Mouse (Mus musculus): Measurements from ENCODE around the gene Chmp2b. TPM values are rescaled to one million over a fixed set of nuclear protein-coding genes. Genes with fewer than 3 reads are reported as not detected.

Chmp2b gene
- 101 and 103 TPM in 2 replicates for polyA plus RNA-seq (2014; fragmentation: Nextera tagmentation; extraction: Ambion mirVana)

GRCm38 (mm10) chr16:65561963-65562863 is at the start of gene Chmp2b:
Chmp2b (minus strand) TSS chr16:65562726.
- Histone ChIP-seq H3K27ac (replicated peaks; ENCODE audit: low read depth, low read length) (peak within 1 kb of the TSS; percentile 57), H3K27me3 (ENCODE audit: control insufficient read depth, insufficient read depth, low read length) (no peaks in the 10 kb centered on the region), H3K4me3 (replicated peaks; ENCODE audit: low read depth, low read length) (peak within 1 kb of the TSS; percentile 92), H3K36me3 (ENCODE audit: control insufficient read depth, insufficient read depth, low read length) (no peaks in the 10 kb centered on the region), H3K9ac (replicated peaks; ENCODE audit: low read length) (peak within 1 kb of the TSS; percentile 52), H3K4me1 (ENCODE audit: control insufficient read depth, insufficient read depth, low read length) (0 out of 2 replicates have a peak, but pooled peaks cover 3% of the 10 kb centered on the region), H3K9me3 (ENCODE audit: control insufficient read depth, low read length) (no peaks in the 10 kb centered on the region), H3K4me2 (ENCODE audit: low read length) (peak within 1 kb of the TSS; percentile 85)
- WGBS = under 1% methylated on average over 67 of the region's 69 CpGs
- ATAC-seq (ENCODE audit: low FRiP score, low TSS enrichment) (peak; percentile 93), DNase-seq (peak; percentile 96)

GRCm38 (mm10) chr16:65611678-65612077 is 49.2 kb upstream of the Chmp2b start:
- Histone ChIP-seq H3K36me3 (ENCODE audit: control insufficient read depth, insufficient read depth, low read length) (no peaks in the 10 kb centered on the region), H3K27me3 (ENCODE audit: control insufficient read depth, insufficient read depth, low read length) (no peaks in the 10 kb centered on the region), H3K9me3 (ENCODE audit: control insufficient read depth, low read length) (no peaks in the 10 kb centered on the region), H3K27ac (replicated peaks; ENCODE audit: low read depth, low read length) (no peak overlapping the region), H3K9ac (replicated peaks; ENCODE audit: low read length) (no peak overlapping the region), H3K4me2 (ENCODE audit: low read length) (no peak overlapping the region), H3K4me1 (ENCODE audit: control insufficient read depth, insufficient read depth, low read length) (no peaks in the 10 kb centered on the region), H3K4me3 (replicated peaks; ENCODE audit: low read depth, low read length) (no peak overlapping the region)
- DNase-seq = no peak
- no peak for ATAC-seq (ENCODE audit: low FRiP score, low TSS enrichment)
- WGBS = 91% methylated on average over 1 of the region's 1 CpGs

GRCm38 (mm10) chr16:65600798-65601197 is 38.3 kb upstream of the Chmp2b start:
- no peak overlapping the region for H3K9ac ChIP-seq (replicated peaks; ENCODE audit: low read length)
- H3K27me3 ChIP-seq (ENCODE audit: control insufficient read depth, insufficient read depth, low read length) = no peaks in the 10 kb centered on the region
- H3K4me3 ChIP-seq (replicated peaks; ENCODE audit: low read depth, low read length) = no peak overlapping the region
- H3K36me3 ChIP-seq (ENCODE audit: control insufficient read depth, insufficient read depth, low read length) = no peaks in the 10 kb centered on the region
- H3K4me2 ChIP-seq (ENCODE audit: low read length) = no peak overlapping the region
- no peaks in the 10 kb centered on the region for H3K4me1 ChIP-seq (ENCODE audit: control insufficient read depth, insufficient read depth, low read length)
- DNase-seq = no peak
- no peaks in the 10 kb centered on the region for H3K9me3 ChIP-seq (ENCODE audit: control insufficient read depth, low read length)
- ATAC-seq (ENCODE audit: low FRiP score, low TSS enrichment) = no peak
- no peak overlapping the region for H3K27ac ChIP-seq (replicated peaks; ENCODE audit: low read depth, low read length)
- WGBS = 86% methylated on average over 4 of the region's 4 CpGs

GRCm38 (mm10) chr16:65586111-65586865 is 23.8 kb upstream of the Chmp2b start:
- no peaks in the 10 kb centered on the region for H3K36me3 ChIP-seq (ENCODE audit: control insufficient read depth, insufficient read depth, low read length)
- DNase-seq (peak; percentile 40), ATAC-seq (ENCODE audit: low FRiP score, low TSS enrichment) (no peak)
- no peak overlapping the region for H3K4me3 ChIP-seq (replicated peaks; ENCODE audit: low read depth, low read length)
- 62% methylated on average over 7 of the region's 7 CpGs for WGBS
- H3K4me1 ChIP-seq (ENCODE audit: control insufficient read depth, insufficient read depth, low read length) = no peaks in the 10 kb centered on the region
- no peak overlapping the region for H3K9ac ChIP-seq (replicated peaks; ENCODE audit: low read length)
- no peak overlapping the region for H3K27ac ChIP-seq (replicated peaks; ENCODE audit: low read depth, low read length)
- H3K9me3 ChIP-seq (ENCODE audit: control insufficient read depth, low read length) = no peaks in the 10 kb centered on the region
- H3K27me3 ChIP-seq (ENCODE audit: control insufficient read depth, insufficient read depth, low read length) = no peaks in the 10 kb centered on the region
- H3K4me2 ChIP-seq (ENCODE audit: low read length) = no peak overlapping the region

GRCm38 (mm10) chr16:65585699-65586098 is 23.2 kb upstream of the Chmp2b start:
- ATAC-seq (ENCODE audit: low FRiP score, low TSS enrichment) = no peak

GRCm38 (mm10) chr16:65577298-65578029 is 14.9 kb upstream of the Chmp2b start:
- Histone ChIP-seq H3K36me3 (ENCODE audit: control insufficient read depth, insufficient read depth, low read length) (no peaks in the 10 kb centered on the region), H3K9ac (replicated peaks; ENCODE audit: low read length) (no peak overlapping the region), H3K4me1 (ENCODE audit: control insufficient read depth, insufficient read depth, low read length) (no peaks in the 10 kb centered on the region), H3K9me3 (ENCODE audit: control insufficient read depth, low read length) (no peaks in the 10 kb centered on the region), H3K4me3 (replicated peaks; ENCODE audit: low read depth, low read length) (no peak overlapping the region), H3K27me3 (ENCODE audit: control insufficient read depth, insufficient read depth, low read length) (no peaks in the 10 kb centered on the region), H3K4me2 (ENCODE audit: low read length) (no peak overlapping the region), H3K27ac (replicated peaks; ENCODE audit: low read depth, low read length) (no peak overlapping the region)
- no peak for ATAC-seq (ENCODE audit: low FRiP score, low TSS enrichment)
- DNase-seq = no peak
- WGBS = 36% methylated on average over 6 of the region's 6 CpGs

More at GRCm38 (mm10) chr16:65585699-65586098, 23.2 kb upstream of the Chmp2b start:
- Histone ChIP-seq H3K4me3 (replicated peaks; ENCODE audit: low read depth, low read length) (no peak overlapping the region), H3K4me1 (ENCODE audit: control insufficient read depth, insufficient read depth, low read length) (no peaks in the 10 kb centered on the region), H3K27me3 (ENCODE audit: control insufficient read depth, insufficient read depth, low read length) (no peaks in the 10 kb centered on the region), H3K4me2 (ENCODE audit: low read length) (no peak overlapping the region), H3K9me3 (ENCODE audit: control insufficient read depth, low read length) (no peaks in the 10 kb centered on the region), H3K9ac (replicated peaks; ENCODE audit: low read length) (no peak overlapping the region), H3K27ac (replicated peaks; ENCODE audit: low read depth, low read length) (no peak overlapping the region), H3K36me3 (ENCODE audit: control insufficient read depth, insufficient read depth, low read length) (no peaks in the 10 kb centered on the region)
- DNase-seq = no peak
- WGBS = 94% methylated on average over 2 of the region's 2 CpGs

GRCm38 (mm10) chr16:65568853-65569252 is 6.3 kb upstream of the Chmp2b start:
- H3K27me3 ChIP-seq (ENCODE audit: control insufficient read depth, insufficient read depth, low read length) = no peaks in the 10 kb centered on the region
- H3K9ac ChIP-seq (replicated peaks; ENCODE audit: low read length) = no peak overlapping the region
- H3K4me1 ChIP-seq (ENCODE audit: control insufficient read depth, insufficient read depth, low read length) = no peaks in the 10 kb centered on the region
- no peak overlapping the region for H3K4me2 ChIP-seq (ENCODE audit: low read length)
- no peaks in the 10 kb centered on the region for H3K9me3 ChIP-seq (ENCODE audit: control insufficient read depth, low read length)
- WGBS = 80% methylated on average over 4 of the region's 4 CpGs
- H3K27ac ChIP-seq (replicated peaks; ENCODE audit: low read depth, low read length) = no peak overlapping the region
- no peaks in the 10 kb centered on the region for H3K36me3 ChIP-seq (ENCODE audit: control insufficient read depth, insufficient read depth, low read length)
- H3K4me3 ChIP-seq (replicated peaks; ENCODE audit: low read depth, low read length) = no peak overlapping the region
- ATAC-seq (ENCODE audit: low FRiP score, low TSS enrichment) (no peak), DNase-seq (no peak)

GRCm38 (mm10) chr16:65564951-65565350 is 2.4 kb upstream of the Chmp2b start:
- WGBS = 91% methylated on average over 1 of the region's 1 CpGs

More at GRCm38 (mm10) chr16:65564951-65565350, 2.4 kb upstream of the Chmp2b start:
- DNase-seq (no peak), ATAC-seq (ENCODE audit: low FRiP score, low TSS enrichment) (no peak)
- H3K4me3 ChIP-seq (replicated peaks; ENCODE audit: low read depth, low read length) = no peak overlapping the region
- H3K27ac ChIP-seq (replicated peaks; ENCODE audit: low read depth, low read length) = no peak overlapping the region
- H3K4me1 ChIP-seq (ENCODE audit: control insufficient read depth, insufficient read depth, low read length) = 0 out of 2 replicates have a peak, but pooled peaks cover 3% of the 10 kb centered on the region
- H3K4me2 ChIP-seq (ENCODE audit: low read length) = no peak overlapping the region
- H3K9ac ChIP-seq (replicated peaks; ENCODE audit: low read length) = no peak overlapping the region
- no peaks in the 10 kb centered on the region for H3K36me3 ChIP-seq (ENCODE audit: control insufficient read depth, insufficient read depth, low read length)
- H3K27me3 ChIP-seq (ENCODE audit: control insufficient read depth, insufficient read depth, low read length) = no peaks in the 10 kb centered on the region
- no peaks in the 10 kb centered on the region for H3K9me3 ChIP-seq (ENCODE audit: control insufficient read depth, low read length)

All from midbrain, embryonic 14.5 days (tissue).